Mouse (Mus musculus): Measurements from ENCODE around the gene Prl2c5. TPM values are rescaled to one million over a fixed set of nuclear protein-coding genes. Genes with fewer than 3 reads are reported as not detected.
"Not testable (repeated sequence)": the region's sequence is repeated elsewhere in the genome, so short reads cannot be mapped to it uniquely, and the experiment has no call there.

Prl2c5 gene
- polyA plus RNA-seq (2015; fragmentation: Nextera tagmentation; extraction: Ambion mirVana), result not detected in 2 replicates

DNA sequence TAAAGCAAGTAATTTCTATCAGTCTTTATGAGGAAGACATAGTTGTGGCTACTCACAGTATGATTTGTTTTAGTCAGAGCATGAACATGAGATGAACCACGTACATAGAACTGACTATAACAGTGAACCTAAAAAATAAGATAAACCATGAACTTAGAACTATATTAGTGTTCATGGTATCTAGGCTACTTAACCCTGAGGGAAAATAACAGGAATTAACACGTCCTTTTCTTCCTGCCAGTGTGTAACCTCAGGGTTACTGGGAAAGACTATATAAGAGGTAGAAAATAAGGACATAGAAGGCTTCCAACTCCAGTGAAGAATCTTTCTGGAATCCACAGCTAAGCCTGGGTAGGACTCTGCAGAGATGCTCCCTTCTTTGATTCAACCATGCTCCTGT, at the start of gene Prl2c5:
Gene Prl2c5 (plus strand): TSS at position 301 of the 400 bp plus-strand sequence.
- not testable (repeated sequence) for H3K9me3 ChIP-seq; H3K9ac ChIP-seq; H3K4me3 ChIP-seq; H3K4me1 ChIP-seq; H3K4me2 ChIP-seq; H3K27me3 ChIP-seq (replicated peaks); ATAC-seq (ENCODE audit: extremely low read depth, insufficient number of reproducible peaks, low FRiP score, low TSS enrichment); H3K36me3 ChIP-seq; H3K27ac ChIP-seq (replicated peaks)
- WGBS, result 56% methylated on average over 2 of the region's 2 CpGs

- 57% methylated on average over 4 of the region's 7 CpGs for WGBS
- H3K27me3 ChIP-seq (replicated peaks); H3K9ac ChIP-seq; H3K27ac ChIP-seq (replicated peaks); H3K9me3 ChIP-seq; H3K36me3 ChIP-seq; H3K4me3 ChIP-seq; H3K4me2 ChIP-seq; H3K4me1 ChIP-seq; ATAC-seq (ENCODE audit: extremely low read depth, insufficient number of reproducible peaks, low FRiP score, low TSS enrichment): not testable (repeated sequence)
Observed at GRCm38 (mm10) chr13:13162777-13163485, 19.6 kb upstream of the Prl2c5 start.

GRCm38 (mm10) chr13:13168631-13169030, 13.9 kb upstream of the Prl2c5 start:
- H3K4me3 ChIP-seq; H3K4me1 ChIP-seq; H3K27ac ChIP-seq (replicated peaks); H3K36me3 ChIP-seq; ATAC-seq (ENCODE audit: extremely low read depth, insufficient number of reproducible peaks, low FRiP score, low TSS enrichment); H3K27me3 ChIP-seq (replicated peaks); H3K9me3 ChIP-seq; H3K4me2 ChIP-seq; H3K9ac ChIP-seq: not testable (repeated sequence)
- 62% methylated on average over 2 of the region's 2 CpGs for WGBS

GRCm38 (mm10) chr13:13173616-13174136, 8.8 kb upstream of the Prl2c5 start:
- not testable (repeated sequence) for H3K9ac ChIP-seq; H3K4me3 ChIP-seq; H3K36me3 ChIP-seq; H3K27me3 ChIP-seq (replicated peaks); H3K9me3 ChIP-seq; H3K27ac ChIP-seq (replicated peaks); H3K4me1 ChIP-seq; H3K4me2 ChIP-seq; ATAC-seq (ENCODE audit: extremely low read depth, insufficient number of reproducible peaks, low FRiP score, low TSS enrichment)
- 56% methylated on average over 1 of the region's 1 CpGs for WGBS

- not testable (repeated sequence) for H3K4me2 ChIP-seq; H3K9me3 ChIP-seq; H3K27ac ChIP-seq (replicated peaks); H3K4me1 ChIP-seq; H3K4me3 ChIP-seq; H3K9ac ChIP-seq; H3K27me3 ChIP-seq (replicated peaks); ATAC-seq (ENCODE audit: extremely low read depth, insufficient number of reproducible peaks, low FRiP score, low TSS enrichment); H3K36me3 ChIP-seq
- 59% methylated on average over 2 of the region's 2 CpGs for WGBS
Observed at GRCm38 (mm10) chr13:13175736-13176135, 6.8 kb upstream of the Prl2c5 start.

- ATAC-seq (ENCODE audit: extremely low read depth, insufficient number of reproducible peaks, low FRiP score, low TSS enrichment); H3K27me3 ChIP-seq (replicated peaks); H3K27ac ChIP-seq (replicated peaks); H3K9ac ChIP-seq; H3K4me3 ChIP-seq; H3K4me1 ChIP-seq; H3K9me3 ChIP-seq; H3K36me3 ChIP-seq; H3K4me2 ChIP-seq: not testable (repeated sequence)
Observed at GRCm38 (mm10) chr13:13211168-13211567, 28.7 kb downstream of the Prl2c5 start.

DNA sequence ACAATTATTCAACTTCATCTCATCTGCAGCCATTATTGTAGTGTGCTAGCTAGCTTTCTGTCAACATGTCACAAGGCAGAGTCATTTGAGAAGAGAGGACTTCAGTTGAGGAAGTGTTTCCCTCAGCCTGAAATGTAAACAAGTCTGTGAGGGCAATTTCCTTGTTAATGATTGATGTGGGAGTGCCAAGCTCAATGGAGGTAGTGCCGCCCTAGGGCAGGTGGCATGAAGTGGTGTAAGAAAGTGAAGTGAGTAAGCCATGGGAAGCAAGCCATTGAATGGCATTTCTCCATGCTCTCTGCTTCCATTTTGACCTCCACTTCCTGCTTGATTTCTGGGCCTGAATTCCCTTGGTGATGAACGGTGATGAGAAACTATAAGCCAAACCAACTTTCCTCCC, 33.8 kb downstream of the Prl2c5 start:
- not testable (repeated sequence) for ATAC-seq (ENCODE audit: extremely low read depth, insufficient number of reproducible peaks, low FRiP score, low TSS enrichment); H3K9me3 ChIP-seq; H3K27me3 ChIP-seq (replicated peaks); H3K36me3 ChIP-seq; H3K4me2 ChIP-seq; H3K4me1 ChIP-seq; H3K9ac ChIP-seq; H3K4me3 ChIP-seq; H3K27ac ChIP-seq (replicated peaks)
- WGBS, result 72% methylated on average over 2 of the region's 2 CpGs

DNA sequence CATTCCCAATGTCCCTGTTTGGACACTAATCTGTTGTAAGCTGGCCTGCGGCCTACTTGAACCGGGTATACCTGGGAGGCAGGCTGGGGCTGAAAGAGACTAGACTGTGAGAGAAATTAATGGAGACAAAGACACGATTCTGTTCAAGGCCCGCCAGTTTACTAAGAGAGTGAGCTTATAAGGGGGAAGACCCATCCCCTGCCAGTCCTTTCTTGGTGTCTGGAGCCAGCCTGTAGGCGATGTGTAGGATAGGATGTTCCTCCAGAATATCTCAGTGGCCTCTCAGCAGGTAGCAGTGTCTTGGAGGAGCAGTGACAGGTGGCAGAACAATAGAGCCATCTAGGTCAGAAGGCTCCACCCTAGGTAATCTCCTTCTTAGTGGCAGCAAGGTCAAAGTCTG, 37.7 kb downstream of the Prl2c5 start:
- H3K4me2 ChIP-seq; H3K9ac ChIP-seq; H3K9me3 ChIP-seq; H3K27ac ChIP-seq (replicated peaks); H3K4me3 ChIP-seq; H3K36me3 ChIP-seq; H3K27me3 ChIP-seq (replicated peaks); H3K4me1 ChIP-seq; ATAC-seq (ENCODE audit: extremely low read depth, insufficient number of reproducible peaks, low FRiP score, low TSS enrichment): not testable (repeated sequence)
- WGBS, result 66% methylated on average over 5 of the region's 5 CpGs

DNA sequence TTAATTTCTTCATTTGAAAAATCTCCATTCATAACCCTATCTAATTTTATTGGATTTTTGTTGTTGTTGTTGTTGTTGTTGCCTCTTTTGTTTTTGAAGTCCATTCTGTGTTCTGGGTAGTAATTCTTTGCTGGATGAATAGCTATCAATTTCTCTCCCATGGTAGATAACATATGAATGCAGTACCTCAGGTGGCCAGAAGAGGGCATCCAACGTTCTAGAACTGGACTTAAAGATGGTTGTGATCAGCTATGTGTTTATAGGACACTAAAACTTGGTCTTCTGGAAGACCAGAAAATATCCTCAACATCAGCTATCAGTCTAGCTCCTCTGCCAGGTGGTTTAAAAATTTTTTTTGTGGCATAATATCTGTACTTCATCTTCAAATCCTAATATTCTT, 54.9 kb downstream of the Prl2c5 start:
- H3K4me2 ChIP-seq; ATAC-seq (ENCODE audit: extremely low read depth, insufficient number of reproducible peaks, low FRiP score, low TSS enrichment); H3K27ac ChIP-seq (replicated peaks); H3K4me3 ChIP-seq; H3K9me3 ChIP-seq; H3K27me3 ChIP-seq (replicated peaks); H3K9ac ChIP-seq; H3K4me1 ChIP-seq; H3K36me3 ChIP-seq: not testable (repeated sequence)
- 0% methylated on average over 1 of the region's 1 CpGs for WGBS

Other genes with a start within 250 kb of the Prl2c5 start
- gene Prl2c2, start 177.3 kb upstream of the Prl2c5 start, polyA plus RNA-seq (2015; fragmentation: Nextera tagmentation; extraction: Ambion mirVana), result 0.47 TPM in 1 of 2 replicates, not detected in the other
- 10.0 and 11.0 TPM in 2 replicates for gene Gpr137b, start 211.3 kb downstream of the Prl2c5 start, polyA plus RNA-seq (2015; fragmentation: Nextera tagmentation; extraction: Ambion mirVana)